Mouse (Mus musculus): ENCODE results near the gene Wwc1. TPM values are rescaled to one million over a fixed set of nuclear protein-coding genes. Genes with fewer than 3 reads are reported as not detected.

Gene Wwc1
- polyA plus RNA-seq, 1 experiment from 2014 or later, result 4.1 TPM

DNA sequence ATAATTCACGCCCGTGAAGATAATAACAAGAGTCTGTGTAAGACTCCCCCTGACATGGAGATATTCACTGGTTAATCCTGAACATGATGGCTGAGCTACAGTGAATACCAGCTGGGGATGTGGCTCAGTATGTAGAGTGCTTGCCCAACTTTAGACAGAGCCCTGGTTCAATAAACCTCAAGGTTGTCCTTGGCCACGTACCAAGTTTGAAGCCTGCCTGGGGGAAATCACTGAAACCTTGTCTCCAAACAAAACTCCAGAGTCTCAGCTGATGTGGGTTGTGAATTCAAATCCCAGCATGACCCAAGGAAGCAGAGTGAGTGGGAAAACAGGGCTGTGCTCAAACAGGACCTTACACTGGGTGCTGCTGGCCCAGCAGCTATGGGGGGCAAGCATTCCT is 30.3 kb downstream of the Wwc1 start:
- H3K4me2 ChIP-seq (ENCODE audit: low read depth, low read length), result no peak overlapping the region
- ATAC-seq (ENCODE audit: low read depth) (no peak), DNase-seq (ENCODE audit: low spot score) (no peak)
- no peaks in the 10 kb centered on the region for H3K27me3 ChIP-seq (replicated peaks; ENCODE audit: control insufficient read depth, insufficient read depth, low read length)
- H3K27ac ChIP-seq (replicated peaks; ENCODE audit: low read depth, low read length), result no peak overlapping the region
- H3K9me3 ChIP-seq (ENCODE audit: control insufficient read depth, low read length), result no peaks in the 10 kb centered on the region
- no peak overlapping the region for H3K4me3 ChIP-seq (ENCODE audit: low read depth, low read length)
- no peaks in the 10 kb centered on the region for H3K36me3 ChIP-seq (ENCODE audit: control insufficient read depth, insufficient read depth, low read length)
- WGBS, result 71% methylated on average over 3 of the region's 3 CpGs
- H3K9ac ChIP-seq (ENCODE audit: low read depth, low read length), result no peak overlapping the region
- H3K4me1 ChIP-seq (ENCODE audit: control insufficient read depth, insufficient read depth, low read length), result peaks cover 9% of the 10 kb centered on the region; the same call in 1 of the 2 replicates

DNA sequence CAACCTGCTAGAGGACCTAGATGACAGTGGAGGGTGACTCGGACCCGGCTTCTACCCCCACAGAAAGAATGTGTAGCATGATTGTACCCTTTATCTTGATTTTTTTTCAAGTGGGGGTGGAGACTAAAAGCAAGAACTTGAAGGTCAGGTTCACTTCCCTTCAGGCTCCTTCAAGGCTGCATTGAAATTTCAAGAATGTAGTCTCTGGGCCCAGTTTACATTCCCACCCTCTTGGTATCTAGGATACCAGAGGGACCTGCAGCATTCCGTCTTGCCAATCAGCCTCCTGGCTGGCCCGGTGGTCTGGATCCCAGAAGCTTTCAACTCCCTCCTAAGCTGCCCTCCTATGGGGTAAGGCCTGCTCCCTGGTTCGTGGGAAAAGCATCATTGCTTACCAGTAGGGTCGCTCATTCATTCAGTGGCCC is 31.9 kb downstream of the Wwc1 start:
- Histone ChIP-seq H3K36me3 (ENCODE audit: control insufficient read depth, insufficient read depth, low read length) (no peaks in the 10 kb centered on the region), H3K9me3 (ENCODE audit: control insufficient read depth, low read length) (no peaks in the 10 kb centered on the region), H3K4me3 (ENCODE audit: low read depth, low read length) (no peak overlapping the region), H3K27me3 (replicated peaks; ENCODE audit: control insufficient read depth, insufficient read depth, low read length) (no peaks in the 10 kb centered on the region), H3K4me1 (ENCODE audit: control insufficient read depth, insufficient read depth, low read length) (peaks cover 9% of the 10 kb centered on the region; the same call in 1 of the 2 replicates), H3K4me2 (ENCODE audit: low read depth, low read length) (no peak overlapping the region), H3K9ac (ENCODE audit: low read depth, low read length) (no peak overlapping the region), H3K27ac (replicated peaks; ENCODE audit: low read depth, low read length) (no peak overlapping the region)
- ATAC-seq (ENCODE audit: low read depth) (peak; percentile 66), DNase-seq (ENCODE audit: low spot score) (peak; percentile 70)
- WGBS, result 38% methylated on average over 6 of the region's 6 CpGs

DNA sequence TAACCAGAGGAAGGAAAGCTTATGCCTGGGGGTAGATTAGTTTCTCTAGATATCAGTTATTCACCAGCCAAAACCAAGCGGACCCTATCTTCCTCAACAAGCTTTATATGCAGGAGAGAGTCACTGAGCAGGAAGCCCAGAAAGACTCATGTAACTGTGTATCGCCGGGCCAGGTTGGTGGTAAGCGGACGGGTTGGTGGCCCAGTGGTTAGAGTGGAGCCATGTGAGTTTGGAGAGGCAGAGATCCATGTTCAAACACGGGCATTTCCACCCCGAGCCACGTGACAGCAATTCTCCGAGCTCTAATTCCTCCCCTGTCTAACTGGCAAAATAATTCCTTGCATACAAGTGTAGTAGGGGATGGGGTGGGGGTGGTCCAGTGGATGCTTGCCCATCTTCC is 32.4 kb downstream of the Wwc1 start:
- H3K9me3 ChIP-seq (ENCODE audit: control insufficient read depth, low read length), result no peaks in the 10 kb centered on the region
- DNase-seq (ENCODE audit: low spot score) (no peak), ATAC-seq (ENCODE audit: low read depth) (no peak)
- H3K4me2 ChIP-seq (ENCODE audit: low read depth, low read length), result no peak overlapping the region
- no peaks in the 10 kb centered on the region for H3K36me3 ChIP-seq (ENCODE audit: control insufficient read depth, insufficient read depth, low read length)
- H3K4me1 ChIP-seq (ENCODE audit: control insufficient read depth, insufficient read depth, low read length), result peaks cover 9% of the 10 kb centered on the region; the same call in 1 of the 2 replicates
- no peaks in the 10 kb centered on the region for H3K27me3 ChIP-seq (replicated peaks; ENCODE audit: control insufficient read depth, insufficient read depth, low read length)
- H3K27ac ChIP-seq (replicated peaks; ENCODE audit: low read depth, low read length), result no peak overlapping the region
- H3K4me3 ChIP-seq (ENCODE audit: low read depth, low read length), result no peak overlapping the region
- WGBS, result 77% methylated on average over 9 of the region's 9 CpGs
- H3K9ac ChIP-seq (ENCODE audit: low read depth, low read length), result no peak overlapping the region

DNA sequence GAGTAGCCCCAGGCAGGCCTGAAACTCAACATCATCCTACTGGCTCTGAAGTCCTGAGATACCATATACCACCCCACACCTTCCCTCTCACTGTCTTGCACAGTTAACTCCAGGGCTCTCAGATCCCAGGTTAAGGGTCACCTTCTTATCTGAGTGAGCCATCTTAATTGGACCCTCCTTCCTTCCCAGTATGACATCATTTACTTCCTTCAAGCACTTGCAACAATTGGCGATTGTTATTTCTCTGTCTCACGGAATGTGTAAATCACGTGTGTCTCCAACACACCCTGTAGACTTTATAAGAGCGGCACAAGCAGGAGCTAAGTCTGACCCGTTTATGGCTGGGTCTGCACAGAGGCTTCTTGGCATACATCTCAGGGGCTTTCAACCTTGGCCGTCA is 35.1 kb downstream of the Wwc1 start:
- peaks cover 8% of the 10 kb centered on the region; the same call in 1 of the 2 replicates for H3K4me1 ChIP-seq (ENCODE audit: control insufficient read depth, insufficient read depth, low read length)
- no peak overlapping the region for H3K27ac ChIP-seq (replicated peaks; ENCODE audit: low read depth, low read length)
- WGBS, result 53% methylated on average over 6 of the region's 6 CpGs
- DNase-seq (ENCODE audit: low spot score) (no peak), ATAC-seq (ENCODE audit: low read depth) (no peak)
- no peak overlapping the region for H3K4me2 ChIP-seq (ENCODE audit: low read depth, low read length)
- no peaks in the 10 kb centered on the region for H3K9me3 ChIP-seq (ENCODE audit: control insufficient read depth, low read length)
- no peaks in the 10 kb centered on the region for H3K36me3 ChIP-seq (ENCODE audit: control insufficient read depth, insufficient read depth, low read length)
- no peak overlapping the region for H3K4me3 ChIP-seq (ENCODE audit: low read depth, low read length)
- no peak overlapping the region for H3K9ac ChIP-seq (ENCODE audit: low read depth, low read length)
- no peaks in the 10 kb centered on the region for H3K27me3 ChIP-seq (replicated peaks; ENCODE audit: control insufficient read depth, insufficient read depth, low read length)

DNA sequence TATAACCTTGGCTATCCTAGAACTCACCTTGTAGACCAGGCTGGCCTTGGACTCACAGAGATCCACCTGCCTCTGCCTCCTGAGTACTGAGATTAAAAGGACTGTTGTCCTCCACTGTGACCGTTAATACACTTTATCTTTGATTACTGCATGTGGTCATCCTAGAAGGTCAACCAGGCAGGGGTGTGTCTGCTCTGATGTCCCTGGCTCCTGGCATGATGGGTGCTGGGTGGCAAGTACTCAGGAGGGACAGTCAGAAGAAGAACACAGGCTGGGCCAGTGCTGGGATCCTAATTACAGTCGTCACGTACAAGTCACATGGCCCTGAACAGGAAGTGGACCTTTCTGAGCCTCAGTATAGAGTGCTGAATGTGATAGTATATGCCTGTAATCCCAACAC is 38.7 kb downstream of the Wwc1 start:
- no peak overlapping the region for H3K4me2 ChIP-seq (ENCODE audit: low read depth, low read length)
- no peaks in the 10 kb centered on the region for H3K9me3 ChIP-seq (ENCODE audit: control insufficient read depth, low read length)
- DNase-seq (ENCODE audit: low spot score) (no peak), ATAC-seq (ENCODE audit: low read depth) (no peak)
- 74% methylated on average over 3 of the region's 3 CpGs for WGBS
- no peaks in the 10 kb centered on the region for H3K27me3 ChIP-seq (replicated peaks; ENCODE audit: control insufficient read depth, insufficient read depth, low read length)
- no peaks in the 10 kb centered on the region for H3K36me3 ChIP-seq (ENCODE audit: control insufficient read depth, insufficient read depth, low read length)
- H3K9ac ChIP-seq (ENCODE audit: low read depth, low read length), result no peak overlapping the region
- 0 out of 2 replicates have a peak, but pooled peaks cover 6% of the 10 kb centered on the region for H3K4me1 ChIP-seq (ENCODE audit: control insufficient read depth, insufficient read depth, low read length)
- H3K27ac ChIP-seq (replicated peaks; ENCODE audit: low read depth, low read length), result no peak overlapping the region
- no peak overlapping the region for H3K4me3 ChIP-seq (ENCODE audit: low read depth, low read length)

DNA sequence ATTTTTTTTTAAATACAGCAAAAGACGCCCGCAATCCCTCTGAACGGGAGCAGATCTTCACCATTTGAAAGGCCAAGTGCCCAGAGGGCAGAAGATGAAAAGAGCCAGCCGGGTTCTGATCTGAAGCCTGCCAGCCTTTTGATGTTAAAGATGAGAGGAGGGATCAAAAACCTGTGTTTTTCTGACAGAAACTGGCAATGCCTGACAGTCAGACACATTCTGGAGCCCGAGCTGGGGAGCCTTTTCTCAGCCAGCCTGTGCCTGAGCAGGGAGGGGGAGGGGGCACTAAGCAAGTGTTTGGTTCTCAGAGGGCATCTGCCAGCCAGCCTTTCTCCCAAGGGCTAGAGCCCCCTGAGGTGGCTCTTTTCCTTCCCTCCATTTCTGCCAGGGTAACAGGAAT is 39.3 kb downstream of the Wwc1 start:
- Histone ChIP-seq H3K27ac (replicated peaks; ENCODE audit: low read depth, low read length) (no peak overlapping the region), H3K4me2 (ENCODE audit: low read depth, low read length) (no peak overlapping the region), H3K36me3 (ENCODE audit: control insufficient read depth, insufficient read depth, low read length) (no peaks in the 10 kb centered on the region), H3K9me3 (ENCODE audit: control insufficient read depth, low read length) (no peaks in the 10 kb centered on the region), H3K4me3 (ENCODE audit: low read depth, low read length) (no peak overlapping the region), H3K9ac (ENCODE audit: low read depth, low read length) (no peak overlapping the region), H3K4me1 (ENCODE audit: control insufficient read depth, insufficient read depth, low read length) (0 out of 2 replicates have a peak, but pooled peaks cover 6% of the 10 kb centered on the region), H3K27me3 (replicated peaks; ENCODE audit: control insufficient read depth, insufficient read depth, low read length) (no peaks in the 10 kb centered on the region)
- ATAC-seq (ENCODE audit: low read depth) (peak; percentile 34; the same call in 1 of the 2 replicates), DNase-seq (ENCODE audit: low spot score) (no peak)
- 42% methylated on average over 5 of the region's 5 CpGs for WGBS

DNA sequence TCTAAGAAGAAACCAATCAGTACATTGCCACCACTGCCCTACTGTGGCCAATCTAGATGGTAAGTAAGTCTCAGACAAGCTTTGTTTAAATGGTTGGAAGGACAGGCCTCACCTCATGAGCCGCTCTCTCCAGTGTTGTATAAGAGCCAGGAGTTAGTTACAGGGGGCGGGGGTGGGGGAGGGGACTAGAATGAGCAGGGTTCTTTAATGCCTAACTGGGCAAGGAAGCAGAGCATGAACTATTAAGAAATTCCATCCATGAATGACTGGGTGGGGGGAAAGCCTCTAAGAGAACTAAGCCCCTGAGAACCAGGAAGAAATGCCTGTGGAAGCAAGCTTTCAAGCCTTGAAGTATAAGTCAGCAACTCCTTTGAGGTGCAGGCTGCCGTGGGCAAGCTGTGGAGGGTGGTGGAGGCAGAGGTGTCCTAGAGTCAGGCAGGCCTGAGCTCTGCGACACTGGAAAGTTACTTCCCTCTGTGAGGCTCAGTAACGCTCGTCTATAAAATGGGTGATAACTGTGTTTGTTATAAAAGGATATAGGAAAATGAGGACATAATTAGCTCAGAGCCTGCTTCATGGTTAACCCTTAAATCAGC is 41.4 kb downstream of the Wwc1 start:
- Histone ChIP-seq H3K27me3 (replicated peaks; ENCODE audit: control insufficient read depth, insufficient read depth, low read length) (no peaks in the 10 kb centered on the region), H3K4me1 (ENCODE audit: control insufficient read depth, insufficient read depth, low read length) (0 out of 2 replicates have a peak, but pooled peaks cover 6% of the 10 kb centered on the region), H3K27ac (replicated peaks; ENCODE audit: low read depth, low read length) (no peak overlapping the region), H3K4me2 (ENCODE audit: low read depth, low read length) (no peak overlapping the region), H3K4me3 (ENCODE audit: low read depth, low read length) (no peak overlapping the region), H3K36me3 (ENCODE audit: control insufficient read depth, insufficient read depth, low read length) (no peaks in the 10 kb centered on the region), H3K9ac (ENCODE audit: low read depth, low read length) (no peak overlapping the region), H3K9me3 (ENCODE audit: control insufficient read depth, low read length) (no peaks in the 10 kb centered on the region)
- 61% methylated on average over 6 of the region's 6 CpGs for WGBS
- ATAC-seq (ENCODE audit: low read depth), result peak; percentile 58; the same call in 1 of the 2 replicates
- DNase-seq (ENCODE audit: low spot score), result peak; percentile 68

DNA sequence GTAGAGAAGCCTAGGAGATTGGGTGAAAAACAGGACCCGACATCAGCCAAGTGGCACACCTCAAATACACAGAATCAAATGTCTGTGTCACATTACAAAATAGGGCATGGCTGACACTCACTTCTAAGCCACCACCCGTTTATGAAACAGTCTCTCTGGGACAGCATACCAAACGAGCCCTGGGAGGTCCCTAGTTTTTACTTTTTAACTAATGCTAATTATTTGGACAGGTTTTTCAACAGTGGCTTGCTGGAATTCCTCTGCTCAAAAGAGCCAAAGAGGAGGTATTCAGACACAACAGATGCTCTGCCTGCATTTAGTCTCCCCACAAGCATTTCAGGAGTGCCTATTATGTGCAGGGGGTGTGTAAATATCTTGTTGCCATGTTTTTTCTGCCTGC is 44.7 kb downstream of the Wwc1 start:
- no peak for ATAC-seq (ENCODE audit: low read depth)
- Histone ChIP-seq H3K36me3 (ENCODE audit: control insufficient read depth, insufficient read depth, low read length) (no peaks in the 10 kb centered on the region), H3K4me1 (ENCODE audit: control insufficient read depth, insufficient read depth, low read length) (0 out of 2 replicates have a peak, but pooled peaks cover 6% of the 10 kb centered on the region), H3K4me2 (ENCODE audit: low read depth, low read length) (no peak overlapping the region), H3K9ac (ENCODE audit: low read depth, low read length) (no peak overlapping the region), H3K27ac (replicated peaks; ENCODE audit: low read depth, low read length) (no peak overlapping the region), H3K9me3 (ENCODE audit: control insufficient read depth, low read length) (no peaks in the 10 kb centered on the region), H3K27me3 (replicated peaks; ENCODE audit: control insufficient read depth, insufficient read depth, low read length) (no peaks in the 10 kb centered on the region), H3K4me3 (ENCODE audit: low read depth, low read length) (no peak overlapping the region)
- 45% methylated on average over 3 of the region's 3 CpGs for WGBS
- DNase-seq (ENCODE audit: low spot score), result no peak

DNA sequence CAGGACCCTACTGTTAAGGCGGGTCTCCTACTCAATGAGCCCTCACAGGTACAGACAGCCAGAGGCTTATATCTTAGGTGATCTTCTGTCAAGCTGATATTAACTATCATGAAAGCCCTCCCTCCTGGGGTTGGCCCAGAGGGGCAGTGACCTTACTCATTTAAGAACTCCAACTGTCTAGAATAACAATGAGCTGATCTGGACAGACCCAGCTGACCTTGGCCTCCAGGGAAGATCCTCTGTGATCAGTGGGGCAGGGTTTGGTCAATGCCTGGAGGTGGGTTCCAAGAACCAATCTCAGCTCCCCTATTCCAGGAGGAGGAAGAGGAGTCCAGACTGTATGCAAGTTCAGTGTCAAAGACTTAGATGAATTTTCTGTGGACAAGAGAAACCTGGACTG is 45.2 kb downstream of the Wwc1 start:
- H3K4me1 ChIP-seq (ENCODE audit: control insufficient read depth, insufficient read depth, low read length), result 0 out of 2 replicates have a peak, but pooled peaks cover 6% of the 10 kb centered on the region
- no peak overlapping the region for H3K27ac ChIP-seq (replicated peaks; ENCODE audit: low read depth, low read length)
- H3K9me3 ChIP-seq (ENCODE audit: control insufficient read depth, low read length), result no peaks in the 10 kb centered on the region
- no peak for ATAC-seq (ENCODE audit: low read depth)
- no peak overlapping the region for H3K4me3 ChIP-seq (ENCODE audit: low read depth, low read length)
- H3K27me3 ChIP-seq (replicated peaks; ENCODE audit: control insufficient read depth, insufficient read depth, low read length), result no peaks in the 10 kb centered on the region
- H3K9ac ChIP-seq (ENCODE audit: low read depth, low read length), result no peak overlapping the region
- 84% methylated on average over 1 of the region's 1 CpGs for WGBS
- H3K4me2 ChIP-seq (ENCODE audit: low read depth, low read length), result no peak overlapping the region
- no peak for DNase-seq (ENCODE audit: low spot score)
- no peaks in the 10 kb centered on the region for H3K36me3 ChIP-seq (ENCODE audit: control insufficient read depth, insufficient read depth, low read length)

Measured in embryonic facial prominence, embryonic 14.5 days (tissue).